Mouse (Mus musculus) erythroblast, embryonic 14.5 days (primary cell): ENCODE measurements around the gene Fbln7.

Source experiments
- GATA1 ChIP-seq: IDR thresholded peaks from 2 replicates; pipeline ENCODE4 v1.6.1; 2012; ENCODE audit warnings: low read length, inconsistent platforms, mixed read lengths
- TAL1 ChIP-seq: IDR thresholded peaks from 3 replicates; pipeline ENCODE4 v1.6.1; 2012; ENCODE audit warnings: low read length, inconsistent platforms, mixed read lengths

- no peak for TF ChIP-seq GATA1
- no peak for TF ChIP-seq TAL1
These were observed 43.7 kb upstream of the Fbln7 start for GRCm38 (mm10) chr2:128818956-128819643.
